Mouse (Mus musculus): Measurements from ENCODE around the gene Tekt4.

Gene Tekt4

GRCm38 (mm10) chr17:25433223-25433616, 21.2 kb upstream of the Tekt4 start:
- DNase-seq: no peak

- DNase-seq: peak; percentile 67
Observed at GRCm38 (mm10) chr17:25433617-25434606, 20.5 kb upstream of the Tekt4 start, which contains the start of gene Cacna1h. Cacna1h (minus strand) TSS chr17:25433783.

GRCm38 (mm10) chr17:25441417-25441816, 13.0 kb upstream of the Tekt4 start:
- DNase-seq: no peak

GRCm38 (mm10) chr17:25442889-25443288, 11.5 kb upstream of the Tekt4 start:
- DNase-seq: no peak

GRCm38 (mm10) chr17:25445074-25445473, 9.3 kb upstream of the Tekt4 start:
- DNase-seq: no peak

GRCm38 (mm10) chr17:25445841-25446240, 8.6 kb upstream of the Tekt4 start:
- no peak for DNase-seq

GRCm38 (mm10) chr17:25447865-25448264, 6.5 kb upstream of the Tekt4 start:
- DNase-seq: no peak

- DNase-seq: no peak
Observed at GRCm38 (mm10) chr17:25450329-25450728, 4.1 kb upstream of the Tekt4 start.

GRCm38 (mm10) chr17:25452246-25452965, 2.0 kb upstream of the Tekt4 start:
- DNase-seq: no peak

- DNase-seq: no peak
Observed at GRCm38 (mm10) chr17:25456540-25456939, 2.1 kb downstream of the Tekt4 start.

GRCm38 (mm10) chr17:25462236-25462875, 7.9 kb downstream of the Tekt4 start:
- peak; percentile 18 for DNase-seq

GRCm38 (mm10) chr17:25463326-25463945, 9.0 kb downstream of the Tekt4 start:
- DNase-seq: no peak

GRCm38 (mm10) chr17:25464091-25464490, 9.7 kb downstream of the Tekt4 start:
- DNase-seq: no peak

GRCm38 (mm10) chr17:25466257-25466656, 11.8 kb downstream of the Tekt4 start:
- no peak for DNase-seq

- DNase-seq: no peak
Observed at GRCm38 (mm10) chr17:25467781-25468180, 13.4 kb downstream of the Tekt4 start.

- DNase-seq: no peak
Observed at GRCm38 (mm10) chr17:25468301-25468700, 13.9 kb downstream of the Tekt4 start.

GRCm38 (mm10) chr17:25469798-25470197, 15.4 kb downstream of the Tekt4 start:
- peak; percentile 72 for DNase-seq

GRCm38 (mm10) chr17:25471418-25471817, 17.0 kb downstream of the Tekt4 start:
- DNase-seq: peak; percentile 56

GRCm38 (mm10) chr17:25472044-25472443, 17.6 kb downstream of the Tekt4 start:
- no peak for DNase-seq

GRCm38 (mm10) chr17:25474330-25475077, 20.1 kb downstream of the Tekt4 start:
- peak; percentile 74 for DNase-seq

GRCm38 (mm10) chr17:25475946-25476744, 21.7 kb downstream of the Tekt4 start:
- peak; percentile 56 for DNase-seq
